Comparison of ENCODE assay signal across 9 mouse cellular contexts in genomic region chr5:113295791-113296190, GRCm38 (mm10). TPM values are rescaled to one million over a fixed set of nuclear protein-coding genes. Genes with fewer than 3 reads are reported as not detected.
DNase-seq lines count a peak whose midpoint lies in the region; ATAC-seq and TF ChIP-seq lines count a peak whose summit lies in the region.
"Had no signal": no experiment of that assay in that cellular context is flagged by ENCODE, and none has a peak within 500 bp of the region (broad histone marks: within the 10 kb centered on the region; RNA-seq: fewer than 3 reads in every experiment).

No protein-coding gene starts in this region.

- ATAC-seq in lung, embryonic 16.5 days (ENCODE audit: low read depth), result peak; percentile 93

- DNase-seq in gastrocnemius, adult 2 months, result no peak
- no peak for DNase-seq in gastrocnemius, postnatal 36 days
- peak; percentile 47 for DNase-seq in R1 (ENCODE audit: low read depth, low spot score)
- DNase-seq in kidney, adult 2 months, result peak; percentile 87
- no peak for DNase-seq in embryo, embryonic 10.5 days (ENCODE audit: low spot score)
- no peak for DNase-seq in embryo, embryonic 11 days
- DNase-seq in gastrocnemius, postnatal 4 days (ENCODE audit: low spot score in 2 of 2), result no peak
- DNase-seq: heart, postnatal 36 days had no signal

- TF ChIP-seq POLR2A in kidney, adult 2 months (IDR thresholded peaks at IDR 0.05; ENCODE audit: low read depth, low read length), result no peak

- peak; percentile 4; the same call in 1 of the 2 replicates for TF ChIP-seq CTCF in gastrocnemius, adult 2 months (IDR thresholded peaks at IDR 0.05)
- peak; percentile 67 for TF ChIP-seq CTCF in kidney, adult 2 months (conservative IDR thresholded peaks at IDR 0.05; ENCODE audit: insufficient read depth, insufficient read length, low read depth, low read length)

- intact Hi-C loops in gastrocnemius, adult 2 months (cut with DNase I), result no loop called here
- intact Hi-C loops in gastrocnemius, postnatal 36 days (cut with DNase I), result no loop called here

- H3K4me1 ChIP-seq in kidney, adult 2 months (ENCODE audit: control insufficient read depth, insufficient read depth, low read length), result no peaks in the 10 kb centered on the region
- H3K4me1 ChIP-seq in lung, embryonic 16.5 days (replicated peaks; ENCODE audit: control insufficient read depth, insufficient read depth, low read length), result peaks cover 13% of the 10 kb centered on the region

- no peak overlapping the region for H3K9ac ChIP-seq in lung, embryonic 16.5 days (ENCODE audit: low read length)

- 24% methylated on average over 4 of the region's 4 CpGs for WGBS in kidney, adult 2 months
- 7% methylated on average over 4 of the region's 4 CpGs for WGBS in lung, embryonic 16.5 days

- no peak overlapping the region for H3K27ac ChIP-seq in gastrocnemius, adult 2 months
- H3K27ac ChIP-seq in kidney, adult 2 months (ENCODE audit: insufficient read depth, low read depth, low read length), result no peak overlapping the region
- H3K27ac ChIP-seq in lung, embryonic 16.5 days (ENCODE audit: low read length), result peak overlapping the region; percentile 78

- H3K9me3 ChIP-seq in lung, embryonic 16.5 days (ENCODE audit: control insufficient read depth, low read length), result no peaks in the 10 kb centered on the region

- no peak overlapping the region for H3K4me3 ChIP-seq in gastrocnemius, adult 2 months
- no peak overlapping the region for H3K4me3 ChIP-seq in kidney, adult 2 months (ENCODE audit: insufficient read depth, low read depth, low read length)
- no peak overlapping the region for H3K4me3 ChIP-seq in lung, embryonic 16.5 days (ENCODE audit: low read length)

- H3K27me3 ChIP-seq in kidney, adult 2 months (replicated peaks; ENCODE audit: control insufficient read depth, insufficient read depth, low read length), result no peaks in the 10 kb centered on the region
- no peaks in the 10 kb centered on the region for H3K27me3 ChIP-seq in lung, embryonic 16.5 days (ENCODE audit: control insufficient read depth, insufficient read depth, low read depth, low read length)

- H3K4me2 ChIP-seq in lung, embryonic 16.5 days (ENCODE audit: low read depth, low read length), result no peak overlapping the region

- H3K36me3 ChIP-seq in kidney, adult 2 months (ENCODE audit: control insufficient read depth, insufficient read depth, low read length), result no peaks in the 10 kb centered on the region
- H3K36me3 ChIP-seq in lung, embryonic 16.5 days (ENCODE audit: control insufficient read depth, insufficient read depth, low read length), result no peaks in the 10 kb centered on the region

RNA-seq across cellular contexts. Expression of gene Sgsm1, which starts 14.8 kb away (rescaled TPM):
- total RNA-seq in gastrocnemius, adult 2 months (2021), result under 1 TPM; 0.23 to 0.47 TPM
- under 1 TPM; 0.32 to 0.61 TPM for total RNA-seq in gastrocnemius, postnatal 36 days (2021)
- polyA plus RNA-seq in kidney, adult 2 months (2012; rRNA removed), result 3.5 and 3.9 TPM in 2 replicates
- polyA plus RNA-seq in lung, embryonic 16.5 days (2015; fragmentation: Nextera tagmentation; extraction: Ambion mirVana), result 4.3 TPM in 2 replicates
- 1 to 10 TPM in 1 of 2 experiments, under 1 TPM in 1; 0.75 to 1.3 TPM for total RNA-seq in gastrocnemius, postnatal 4 days (2021)

Comparison
In these comparisons a context has a peak if more than half of its experiments do, and no peak if none do; other contexts are left out.
1. DNase-seq: peak in R1 (single experiment) and kidney, adult 2 months (single experiment); none in gastrocnemius, adult 2 months (single experiment), gastrocnemius, postnatal 36 days (0 of 2), embryo, embryonic 10.5 days (single experiment), embryo, embryonic 11 days (single experiment) and gastrocnemius, postnatal 4 days (0 of 2).